Mouse (Mus musculus): ENCODE measurements at regions not wholly inside any gene's neighbourhood (a gene's known extent, or its start where the extent isn't known, plus 50 kb on each side); places are given as distances from the start of the nearest gene placed in this dataset.
A peak's percentile ranks its signal among the peaks of the same experiment; 100 is the strongest.
"Not testable (repeated sequence)": the region's sequence is repeated elsewhere in the genome, so short reads cannot be mapped to it uniquely, and the experiment has no call there.

DNA sequence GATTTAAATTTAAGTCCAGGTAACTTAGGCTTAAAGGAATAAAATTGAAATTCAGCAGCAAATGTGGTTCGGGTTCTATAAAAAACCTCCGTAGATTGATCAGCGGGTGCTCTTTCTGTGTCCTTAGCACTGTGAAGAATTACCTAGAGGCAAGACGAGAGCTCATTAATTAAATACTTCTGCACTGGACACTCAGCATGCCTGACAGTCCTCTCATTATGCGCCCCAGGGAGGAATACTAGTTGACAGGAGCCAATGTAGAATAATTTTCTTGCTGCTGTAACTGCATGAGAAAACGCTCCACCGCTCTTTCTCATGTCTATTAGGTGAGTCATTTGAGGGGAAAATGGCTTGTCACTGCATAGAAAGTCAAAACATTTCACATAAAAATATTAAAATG lies 228.1 kb downstream of the Brms1l start:
- DNase-seq (ENCODE audit: low read depth, low spot score), result no peak

DNA sequence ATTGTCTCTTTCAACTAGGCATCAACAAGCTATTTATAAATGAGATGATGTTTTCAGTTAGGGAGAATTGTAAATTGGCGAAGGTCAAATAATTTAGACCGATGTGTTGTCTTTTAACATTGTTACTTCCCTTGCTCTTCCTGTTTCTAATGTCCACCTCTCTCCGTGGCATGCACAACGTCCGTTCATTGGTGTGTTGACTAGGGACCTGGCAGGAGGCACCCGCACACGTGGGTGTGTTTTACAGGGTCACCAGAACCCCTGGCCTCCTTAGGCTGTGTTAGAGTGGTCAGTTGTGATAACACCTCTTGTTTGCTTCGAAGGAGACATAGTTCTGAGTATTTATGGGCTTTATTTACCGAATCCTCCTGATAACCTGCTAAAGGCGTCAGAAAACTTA lies 222.8 kb downstream of the Brms1l start:
- DNase-seq (ENCODE audit: low read depth, low spot score), result no peak

DNA sequence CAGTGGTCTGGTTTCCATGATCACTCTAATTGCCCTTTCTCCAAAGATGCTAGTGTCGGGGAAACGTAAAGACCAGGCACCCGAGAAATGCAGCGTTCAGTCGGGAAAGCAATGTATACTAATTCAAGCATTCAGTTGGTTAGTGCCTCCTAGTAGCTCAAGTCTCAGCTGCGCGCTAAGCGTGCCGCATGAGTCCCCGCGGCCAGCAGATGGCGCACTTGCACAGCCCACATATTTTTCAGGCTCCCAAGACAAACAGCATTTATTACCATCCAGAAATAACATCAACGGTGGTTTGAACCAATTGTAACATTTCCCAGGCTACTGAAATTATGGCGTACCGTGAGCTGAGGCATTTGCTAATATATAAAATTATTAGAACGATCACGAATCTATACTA lies 222.3 kb downstream of the Brms1l start:
- DNase-seq (ENCODE audit: low read depth, low spot score), result peak; percentile 55

DNA sequence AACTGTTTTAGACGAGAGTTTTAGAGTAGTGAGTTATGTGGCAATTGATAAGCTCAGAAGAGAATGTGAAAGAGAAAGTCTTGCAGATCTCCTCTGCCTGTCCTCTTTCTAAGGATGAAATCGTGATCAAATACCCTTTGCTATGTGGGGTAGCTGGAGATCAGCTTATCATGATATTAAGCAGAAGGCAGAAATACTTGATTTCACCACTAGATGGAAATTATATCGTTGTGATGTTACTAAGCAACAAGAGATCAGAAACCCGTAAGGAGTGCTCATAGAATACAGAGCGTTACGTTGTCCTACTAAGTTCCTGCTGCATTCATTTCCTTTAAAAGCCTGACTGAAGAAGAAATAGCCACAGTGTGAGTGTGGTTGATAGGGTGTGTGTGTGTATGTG lies 219.3 kb downstream of the Brms1l start:
- no peak for DNase-seq (ENCODE audit: low read depth, low spot score)

DNA sequence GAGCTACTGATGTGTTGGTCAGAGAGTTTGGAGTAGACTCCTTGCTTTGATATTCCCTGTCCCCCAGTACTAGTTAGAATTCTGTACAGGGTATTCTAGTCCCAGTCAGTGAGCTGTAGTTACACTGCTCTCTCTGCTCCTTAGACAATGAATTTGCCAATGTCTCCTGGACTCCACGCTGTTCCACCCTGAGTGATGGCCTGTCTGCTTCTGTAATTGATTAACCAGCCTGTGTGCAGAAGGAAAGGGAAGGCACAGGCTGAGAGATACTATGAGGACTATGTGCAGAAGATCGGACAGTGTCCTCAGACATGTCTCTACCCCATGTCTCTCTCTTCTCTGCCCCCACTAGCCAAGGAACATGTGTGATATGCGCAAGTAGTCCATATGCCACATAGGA lies 209.9 kb downstream of the Brms1l start:
- DNase-seq (ENCODE audit: low read depth, low spot score), result no peak

DNA sequence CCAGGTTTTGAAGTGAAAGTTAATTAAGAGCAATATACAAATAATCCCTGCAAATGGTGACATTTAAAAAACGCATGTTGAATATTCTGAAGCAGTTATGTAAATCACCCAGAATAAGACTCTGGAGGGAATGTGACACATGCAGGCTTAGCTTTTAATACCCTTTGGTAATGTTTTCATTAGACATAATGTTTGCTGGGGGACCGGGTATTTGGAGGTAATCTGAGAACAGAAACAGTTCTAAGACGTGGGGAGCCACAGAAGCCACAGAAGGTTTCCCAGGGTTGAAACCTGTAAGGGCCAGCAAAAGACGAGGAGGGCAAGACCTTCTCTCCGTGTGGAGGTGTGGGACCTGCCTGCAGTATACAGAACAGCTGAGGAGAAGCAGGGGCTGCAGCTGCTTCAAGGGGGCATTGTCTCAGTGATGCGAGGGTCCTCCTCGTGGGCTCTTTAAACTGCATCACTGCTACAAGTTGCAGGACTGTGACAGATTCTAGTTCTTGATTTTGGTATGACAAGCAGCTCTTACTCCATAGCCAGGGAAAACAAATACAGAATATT lies 184.9 kb downstream of the Brms1l start:
- no peak for DNase-seq (ENCODE audit: low read depth, low spot score)

DNA sequence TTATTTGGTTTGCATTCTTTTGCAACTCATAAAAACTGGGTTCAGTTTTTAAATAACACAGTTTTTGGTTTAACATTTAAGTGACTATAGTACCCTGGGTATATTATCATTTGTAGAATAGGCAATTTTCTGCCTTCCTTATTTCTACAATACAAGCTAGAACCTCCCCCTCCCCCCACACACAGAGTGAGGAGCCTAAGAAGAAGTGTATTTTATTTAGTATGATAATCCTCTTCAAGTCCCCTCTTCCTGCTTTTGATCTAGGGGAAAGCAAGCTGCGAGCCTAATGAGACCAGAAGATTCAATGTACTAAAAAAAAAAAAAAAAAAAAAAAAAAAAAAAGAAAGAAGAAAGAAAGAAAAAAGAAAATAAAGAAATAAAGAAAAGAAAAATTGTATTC lies 184.4 kb downstream of the Brms1l start:
- no peak for DNase-seq (ENCODE audit: low read depth, low spot score)

DNA sequence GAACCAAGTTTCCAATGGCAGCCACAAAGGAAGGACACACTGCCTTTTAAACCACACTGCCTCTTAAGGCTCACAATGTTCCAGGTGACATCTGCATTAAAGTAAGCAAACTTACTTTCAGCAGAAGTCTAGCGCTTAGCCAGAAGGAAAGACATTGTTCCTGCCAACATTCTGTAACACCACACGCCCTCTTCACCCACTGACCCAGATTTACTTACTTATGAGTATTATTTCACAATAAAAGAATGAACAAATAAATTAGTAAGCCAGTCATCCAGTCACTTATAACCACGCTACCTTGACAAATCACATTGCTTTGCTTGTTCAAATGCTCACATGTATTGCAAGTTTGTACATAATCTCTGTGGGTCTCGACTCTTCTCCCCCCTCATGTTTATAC lies 173.9 kb downstream of the Brms1l start:
- DNase-seq (ENCODE audit: low read depth, low spot score), result no peak

DNA sequence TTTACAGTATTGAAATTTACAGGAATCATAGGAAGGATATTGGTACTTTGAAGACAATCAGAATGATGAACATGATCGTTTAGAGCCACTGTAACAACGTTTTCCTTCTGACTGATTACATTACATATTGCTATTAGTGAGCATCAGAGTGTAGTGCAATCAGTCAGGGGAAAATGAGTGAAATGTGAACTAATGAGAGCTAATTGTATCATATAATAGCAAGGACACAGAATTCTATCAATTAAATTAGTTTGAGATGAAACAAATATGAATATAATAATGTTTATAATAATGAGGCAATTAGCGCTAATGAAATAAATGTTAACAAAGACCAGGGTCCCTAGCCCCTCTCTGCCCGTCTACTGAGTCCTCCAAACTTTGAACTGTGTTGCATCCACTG lies 169.7 kb downstream of the Brms1l start:
- no peak for DNase-seq (ENCODE audit: low read depth, low spot score)

DNA sequence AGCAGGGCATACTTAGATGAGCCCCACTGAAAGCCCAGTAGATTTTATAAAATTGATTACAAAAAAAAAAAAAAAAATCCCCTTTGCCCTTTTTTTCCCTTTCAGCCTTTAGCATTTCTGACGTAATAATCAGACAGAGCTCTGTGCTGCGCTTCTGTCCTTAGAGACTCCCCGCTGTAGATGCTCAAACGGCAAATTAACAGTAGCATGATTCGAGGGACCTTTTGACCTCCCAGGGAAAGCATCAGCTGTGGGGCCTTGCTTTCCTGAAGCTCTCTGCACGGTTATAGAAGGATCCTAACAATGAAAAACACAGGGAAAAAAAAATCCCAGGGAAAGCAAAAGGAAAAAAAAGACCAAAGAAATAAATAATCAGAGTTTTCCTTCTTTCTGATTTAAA lies 169.2 kb downstream of the Brms1l start:
- no peak for DNase-seq (ENCODE audit: low read depth, low spot score)

DNA sequence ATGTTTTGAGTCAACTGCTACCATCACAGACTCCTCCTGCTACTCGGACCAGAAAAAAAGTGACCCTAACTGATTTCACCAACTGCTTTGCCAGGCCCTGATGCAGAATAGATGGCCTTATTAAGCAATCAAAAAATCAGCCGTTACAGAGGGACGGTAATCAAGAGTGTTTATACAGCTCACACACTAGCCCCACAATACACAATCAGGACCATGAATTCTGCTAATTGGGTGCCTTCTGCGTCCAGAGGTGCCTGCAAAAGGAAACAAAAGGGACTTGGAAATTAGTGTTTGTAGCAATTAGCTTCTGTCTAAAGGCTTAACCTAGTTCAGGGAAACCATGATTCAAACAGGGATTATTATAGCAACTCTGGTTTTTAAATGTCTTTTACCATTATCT lies 168.4 kb downstream of the Brms1l start:
- no peak for DNase-seq (ENCODE audit: low read depth, low spot score)

DNA sequence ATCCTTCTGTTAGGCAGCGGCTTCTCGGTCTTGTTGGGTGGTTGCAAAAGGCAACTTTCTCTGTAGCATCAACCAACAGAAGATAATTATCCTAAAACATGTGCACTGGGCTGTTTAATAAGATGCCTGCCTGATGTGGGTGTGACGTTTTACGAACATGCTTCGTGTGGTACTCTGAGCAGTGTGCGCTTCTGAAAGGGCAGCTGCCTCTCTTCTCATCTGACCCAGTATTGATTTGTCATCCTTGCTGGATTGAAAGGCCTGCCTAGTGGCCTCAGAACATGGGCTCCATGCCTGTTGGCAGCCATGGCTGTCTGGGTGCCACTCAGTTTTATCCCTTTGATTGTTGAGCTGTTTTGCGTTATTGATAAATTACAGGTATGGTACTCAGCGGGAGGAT lies 167.4 kb downstream of the Brms1l start:
- no peak for DNase-seq (ENCODE audit: low read depth, low spot score)

DNA sequence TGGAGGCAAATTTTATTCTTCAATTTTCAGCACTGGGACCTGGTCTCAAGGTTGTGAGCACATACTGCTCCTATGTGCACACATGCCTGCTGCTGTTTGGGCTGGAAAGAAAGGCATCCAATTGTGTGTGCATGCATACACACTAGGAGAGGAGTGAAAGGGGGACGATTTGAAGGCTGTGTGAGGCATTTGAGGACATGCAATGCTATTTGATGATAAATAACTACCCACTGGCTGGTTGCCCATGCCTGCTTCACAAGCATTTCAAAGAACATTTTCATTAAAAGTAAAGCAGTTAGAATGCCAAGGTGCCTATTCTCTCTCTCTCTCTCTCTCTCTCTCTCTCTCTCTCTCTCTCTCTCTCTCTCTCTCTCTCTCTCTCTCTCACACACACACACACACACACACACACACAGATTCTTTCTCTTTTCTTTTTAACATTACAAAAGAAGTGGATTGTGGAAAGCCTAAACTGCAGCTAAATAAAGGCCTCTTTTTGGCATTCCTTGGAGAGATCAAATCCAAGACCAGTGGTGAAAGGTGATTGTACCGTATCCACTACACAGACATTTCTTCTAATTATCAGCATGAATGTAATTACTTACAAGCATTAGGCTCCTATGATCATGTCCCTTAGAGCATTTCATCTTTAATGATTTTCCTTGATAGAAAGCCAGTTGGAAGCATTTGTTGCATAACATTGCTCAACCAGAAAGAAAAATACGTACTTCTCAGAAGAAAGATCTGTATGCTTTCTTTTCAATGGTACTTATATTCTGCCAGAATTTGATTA lies 160.7 kb downstream of the Brms1l start:
- DNase-seq (ENCODE audit: low read depth, low spot score), result no peak

DNA sequence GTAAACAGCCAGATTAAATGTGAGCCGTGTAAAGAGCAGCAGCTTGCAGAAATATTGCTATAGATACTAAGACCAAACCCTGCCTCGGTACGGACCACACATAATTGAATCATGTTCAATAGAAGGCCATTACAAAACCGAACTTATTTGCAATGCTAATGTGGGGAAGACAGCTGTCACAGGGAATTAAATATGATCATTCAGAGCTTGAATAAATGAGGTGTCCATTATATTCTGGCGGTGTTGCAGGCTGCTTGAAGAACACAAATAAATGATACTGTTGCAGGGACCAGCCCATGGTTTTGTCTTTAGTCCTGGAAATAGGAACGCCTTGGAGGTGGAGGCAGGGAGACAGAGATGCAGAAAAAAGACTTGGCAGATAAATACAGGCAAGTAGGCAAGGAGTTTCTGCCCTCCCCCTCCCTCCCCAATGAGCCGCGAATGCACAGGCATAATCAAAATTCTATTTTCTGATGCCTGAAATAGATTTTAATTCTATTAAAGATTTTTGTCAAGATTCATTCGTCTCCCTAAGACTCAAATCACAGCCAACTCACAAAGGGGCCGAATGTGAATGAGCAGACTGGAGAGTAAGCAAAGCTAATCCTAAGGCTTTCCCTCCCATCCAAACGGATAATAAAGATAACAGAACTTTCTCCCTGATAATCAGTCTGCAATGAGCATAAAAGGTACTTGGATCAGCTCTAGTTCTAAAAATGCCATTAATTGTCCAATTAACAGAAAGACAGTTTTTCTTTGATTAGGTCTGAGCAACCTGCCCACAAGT lies 147.6 kb downstream of the Brms1l start:
- DNase-seq (ENCODE audit: low read depth, low spot score), result no peak

DNA sequence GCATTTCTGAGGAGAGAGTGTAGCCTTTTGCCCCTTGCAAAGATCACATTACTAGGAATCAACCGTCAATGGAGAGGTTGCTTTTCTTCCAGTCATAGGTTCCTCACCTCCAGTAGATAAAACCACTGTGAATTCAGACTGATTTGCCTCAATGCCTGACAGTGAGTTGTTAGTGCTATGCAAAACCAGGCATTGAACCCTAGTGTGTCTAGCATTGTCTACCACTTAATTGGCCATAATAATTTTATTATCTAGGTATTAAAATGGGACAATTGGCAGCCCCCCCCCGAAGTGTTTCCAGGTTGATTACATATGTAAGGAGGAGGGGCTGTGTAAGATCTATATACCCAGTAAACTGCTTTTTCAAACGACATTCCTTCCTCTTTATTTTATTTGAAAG lies 147.0 kb downstream of the Brms1l start:
- no peak for DNase-seq (ENCODE audit: low read depth, low spot score)

DNA sequence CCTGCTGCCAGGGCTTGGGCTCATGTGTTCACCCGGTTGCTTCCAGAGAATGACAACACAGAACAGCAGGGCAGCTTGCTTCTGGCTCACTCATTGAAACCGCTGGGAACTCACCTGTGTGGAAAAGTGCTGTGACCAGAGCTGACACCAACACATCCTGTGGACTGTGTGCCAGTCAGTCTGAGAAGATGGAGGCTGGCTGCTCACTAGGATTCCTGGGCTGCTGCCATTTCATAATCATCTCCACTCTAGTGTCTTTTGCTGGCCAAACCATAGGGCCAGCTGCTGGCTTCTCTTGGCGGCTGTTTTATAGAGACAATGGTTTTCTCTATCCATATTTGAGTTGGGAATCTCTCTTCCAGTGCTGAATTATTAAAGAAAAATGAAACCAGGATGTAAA lies 138.1 kb downstream of the Brms1l start:
- DNase-seq (ENCODE audit: low read depth, low spot score), result no peak

DNA sequence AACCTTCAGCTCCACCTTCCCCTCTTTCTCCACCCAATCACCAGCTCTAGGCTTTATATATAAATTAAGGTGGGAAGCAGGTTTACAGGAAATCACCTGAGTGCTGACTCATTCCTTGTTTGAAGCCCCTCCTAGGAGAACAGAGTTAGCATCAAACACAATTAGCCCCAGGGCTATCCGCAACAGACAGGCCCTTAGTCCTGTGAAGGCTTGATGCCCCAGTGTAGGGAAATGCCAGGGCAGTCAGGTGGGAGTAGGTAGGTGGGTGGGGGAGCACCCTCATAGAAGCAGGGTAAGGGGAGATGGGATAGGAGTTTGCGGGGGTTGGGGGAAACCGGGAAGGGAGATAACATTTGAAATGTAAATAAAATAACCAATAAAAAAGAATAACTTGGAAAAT lies 123.2 kb downstream of the Brms1l start:
- DNase-seq (ENCODE audit: low read depth, low spot score), result not testable (repeated sequence)

DNA sequence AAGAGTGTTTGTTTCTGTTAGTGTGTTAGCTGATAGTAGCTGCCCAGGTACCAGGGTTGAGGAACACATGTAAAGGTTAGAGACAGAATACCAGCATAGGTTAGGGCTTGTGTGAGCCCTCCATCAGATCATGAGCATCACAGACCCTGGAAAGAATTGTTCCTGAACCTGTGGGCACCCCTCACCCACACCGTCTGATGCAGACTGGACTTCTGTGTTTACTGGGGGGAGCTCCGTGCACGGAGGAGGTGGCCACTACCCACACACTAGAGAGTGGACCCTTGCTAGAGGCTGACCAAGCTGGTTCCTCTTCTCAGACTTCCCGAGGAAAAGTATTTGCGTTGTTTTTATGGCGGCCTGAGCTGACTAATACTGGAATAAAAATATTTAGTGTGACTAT lies 104.4 kb downstream of the Brms1l start:
- DNase-seq (ENCODE audit: low read depth, low spot score), result no peak

DNA sequence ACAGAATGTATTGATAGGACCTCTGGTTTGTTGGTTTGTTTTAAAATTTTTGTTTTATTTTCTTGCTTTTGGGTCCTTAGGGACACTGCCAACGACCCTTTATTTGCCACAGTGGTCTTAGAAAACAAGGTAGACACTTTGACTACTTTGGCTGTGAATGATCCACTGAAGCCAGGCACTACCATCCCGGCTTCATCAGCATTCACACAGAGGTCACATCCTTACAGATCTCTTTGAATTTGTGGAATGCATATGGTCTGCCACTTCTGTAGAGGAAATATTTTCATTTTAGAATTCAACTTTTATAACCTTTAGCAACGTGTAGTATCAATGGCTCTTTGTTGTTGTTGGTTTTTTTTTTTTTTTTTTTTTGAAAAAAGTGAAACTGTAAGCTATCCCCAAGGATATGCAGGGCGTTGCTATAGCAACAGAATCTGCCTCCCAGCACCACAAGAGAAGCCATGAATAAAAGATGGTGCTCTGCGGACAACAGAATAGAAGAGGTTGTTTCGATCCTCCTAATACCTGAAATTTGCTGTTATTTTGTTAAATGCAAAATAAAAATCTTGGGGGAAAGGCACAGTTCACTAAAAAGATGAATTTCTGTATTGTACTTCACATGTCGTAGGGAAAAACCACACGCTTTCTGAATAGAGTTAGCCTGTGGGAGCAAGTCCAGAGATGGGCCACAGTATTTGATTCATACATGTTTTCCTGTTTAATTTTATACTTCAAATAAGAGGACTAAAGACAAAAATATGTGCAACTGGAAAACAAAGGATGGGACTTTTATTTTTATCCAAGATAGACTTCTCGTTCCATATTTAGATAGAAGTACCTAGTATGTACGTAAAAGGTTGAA lies 103.4 kb downstream of the Brms1l start:
- peak; percentile 67 for DNase-seq (ENCODE audit: low read depth, low spot score)

DNA sequence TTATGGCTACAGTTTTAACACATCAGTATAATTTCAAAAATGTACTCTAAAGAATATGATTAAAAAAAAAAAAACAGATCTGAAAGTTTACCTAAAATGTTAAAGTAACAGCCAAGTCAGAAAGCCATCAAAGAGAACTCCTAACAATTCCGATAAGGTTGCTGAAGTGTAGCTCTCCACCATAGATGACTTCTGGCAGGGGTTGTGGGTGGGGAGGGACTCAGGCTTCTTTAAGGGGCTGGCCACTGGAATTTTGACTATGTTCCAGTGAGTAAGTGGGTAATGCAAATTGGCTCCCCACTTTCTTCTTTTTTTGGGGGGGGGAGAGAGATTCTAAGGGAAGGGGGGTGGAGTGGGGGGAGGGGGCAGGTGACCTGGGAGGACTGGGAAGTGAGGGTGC lies 98.0 kb downstream of the Brms1l start:
- no peak for DNase-seq (ENCODE audit: low read depth, low spot score)

DNA sequence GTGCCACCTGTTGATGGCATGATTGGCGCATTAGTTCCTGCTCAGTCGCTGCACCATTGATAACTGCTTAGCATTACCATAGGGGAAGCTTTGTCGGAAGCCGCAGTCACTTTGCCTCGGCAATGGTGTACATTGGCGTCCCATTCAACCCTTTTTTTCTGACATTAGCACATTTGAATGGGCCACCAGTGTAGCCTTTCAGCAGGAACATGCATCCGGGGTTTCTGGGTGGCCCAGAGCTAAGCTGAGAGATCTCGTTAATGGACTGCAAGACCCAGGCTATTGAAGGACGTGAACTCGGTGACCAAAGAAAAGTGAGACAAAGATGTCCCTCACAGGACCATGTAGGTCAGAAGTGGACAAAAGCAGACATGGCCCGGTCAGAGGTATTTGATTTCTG lies 97.3 kb downstream of the Brms1l start:
- no peak for DNase-seq (ENCODE audit: low read depth, low spot score)

DNA sequence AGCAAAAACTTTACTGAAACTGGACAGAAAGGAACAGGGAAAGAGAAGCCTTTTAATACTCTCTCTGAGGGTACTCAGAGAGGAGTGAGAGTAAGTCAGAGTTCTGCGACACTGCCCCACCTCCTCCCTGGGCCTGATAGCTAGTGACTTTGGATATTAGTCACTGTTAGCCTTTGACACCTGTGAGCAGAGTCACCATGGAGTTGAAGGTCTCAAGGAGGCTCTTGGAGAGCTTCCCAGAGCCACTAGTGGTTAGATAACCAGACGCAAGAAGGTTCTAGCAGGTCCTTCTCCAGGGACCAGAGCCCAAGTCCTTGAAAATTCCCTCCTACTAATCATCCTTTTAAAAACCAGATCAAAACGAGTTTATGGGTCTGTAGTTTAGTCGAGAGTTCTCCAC lies 94.3 kb downstream of the Brms1l start:
- DNase-seq (ENCODE audit: low read depth, low spot score), result no peak
